Mouse (Mus musculus) small intestine, adult 2 months (tissue): ENCODE measurements around the gene Gm853.

ENCODE experiments used
- CTCF ChIP-seq: fragments of 200-500 bp; IDR thresholded peaks from 2 replicates; pipeline ENCODE4 v1.5.1; 2012; ENCODE audit warnings: low read depth, mild to moderate bottlenecking, control low read depth, inconsistent platforms, low read length, moderate library complexity, mixed read lengths; ENCODE audit not compliant: insufficient replicate concordance, insufficient read length; ENCODE audit errors: extremely low read depth
- POLR2A ChIP-seq: fragments of 200-500 bp; IDR thresholded peaks from 2 replicates; pipeline ENCODE4 v1.6.1; 2012; ENCODE audit warnings: low read depth, mild to moderate bottlenecking, control low read depth, inconsistent platforms, low read length, moderate library complexity

- TF ChIP-seq POLR2A = peak; percentile 52; the same call in 1 of the 2 replicates
- TF ChIP-seq CTCF = no peak
Measured at GRCm38 (mm10) chr4:130174335-130175031, 47.7 kb downstream of the Gm853 start.
